Mouse (Mus musculus) ES-E14 (cell line): Measurements from ENCODE around the gene Hsph1.

ENCODE experiments used
- HCFC1 ChIP-seq: IDR thresholded peaks from 2 replicates; pipeline ENCODE4 v1.6.1; 2012; ENCODE audit warnings: low read length, inconsistent platforms, borderline replicate concordance; ENCODE audit not compliant: insufficient read depth
- MAFK ChIP-seq: IDR thresholded peaks from 2 replicates; pipeline ENCODE4 v1.6.1; 2014; ENCODE audit warnings: mild to moderate bottlenecking, low read depth, low read length, inconsistent platforms; ENCODE audit not compliant: insufficient read depth
- ZC3H11A ChIP-seq: IDR thresholded peaks from 2 replicates; pipeline ENCODE4 v1.6.1; 2012; ENCODE audit warnings: low read depth, mild to moderate bottlenecking, inconsistent platforms, low read length, borderline replicate concordance
- ZNF384 ChIP-seq: IDR thresholded peaks from 2 replicates; pipeline ENCODE4 v1.6.1; 2012; ENCODE audit warnings: low read depth, low read length, inconsistent platforms

- TF ChIP-seq HCFC1 (no peak), ZC3H11A (no peak), ZNF384 (no peak), MAFK (no peak)
These were observed 70.2 kb downstream of the Hsph1 start for GRCm38 (mm10) chr5:149566026-149566425.
